Mouse (Mus musculus) forebrain, postnatal 0 days (tissue): ENCODE measurements around the gene Tdrd3. TPM values are rescaled to one million over a fixed set of nuclear protein-coding genes. Genes with fewer than 3 reads are reported as not detected.

Experiments used
- ATAC-seq: fragments of 200-750 bp; cut with Nextera tagmentation; 2 replicates; pipeline ENCODE4 v1.8.0; 2017; ENCODE audit warnings: mild to moderate bottlenecking, moderate library complexity
- DNase-seq: peaks from one replicate; pipeline ENCODE4 v3.0.0-alpha.2; 2015
- H3K27ac ChIP-seq: fragments of 300-500 bp; sonication (generic); 2 replicates; pipeline ENCODE4 v1.5.1; 2014; ENCODE audit warnings: low read depth, mild to moderate bottlenecking, antibody characterized with exemption, low read length, moderate library complexity, mixed read lengths
- H3K27me3 ChIP-seq: fragments of 300-500 bp; sonication (generic); 2 replicates; pipeline ENCODE4 v1.6.1; 2014; ENCODE audit warnings: mild to moderate bottlenecking, low read length, mixed read lengths; ENCODE audit not compliant: insufficient read depth
- H3K36me3 ChIP-seq: fragments of 300-500 bp; sonication (generic); 2 replicates; pipeline ENCODE4 v1.6.1; 2014; ENCODE audit warnings: mild to moderate bottlenecking, moderate library complexity; ENCODE audit not compliant: insufficient read depth
- H3K4me1 ChIP-seq: fragments of 300-500 bp; sonication (generic); 2 replicates; pipeline ENCODE4 v1.6.1; 2014; ENCODE audit warnings: antibody characterized with exemption; ENCODE audit not compliant: insufficient read depth
- H3K4me2 ChIP-seq: fragments of 300-500 bp; sonication (generic); 2 replicates; pipeline ENCODE4 v1.6.1; 2014; ENCODE audit warnings: low read depth, mild to moderate bottlenecking, moderate library complexity
- H3K4me3 ChIP-seq: fragments of 300-500 bp; sonication (generic); 2 replicates; pipeline ENCODE4 v1.5.1; 2014; ENCODE audit warnings: low read depth, low read length, mixed read lengths
- H3K9ac ChIP-seq: fragments of 300-500 bp; sonication (generic); 2 replicates; pipeline ENCODE4 v1.6.1; 2014; ENCODE audit warnings: mild to moderate bottlenecking
- H3K9me3 ChIP-seq: fragments of 300-500 bp; sonication (generic); 2 replicates; pipeline ENCODE4 v1.6.1; 2016; ENCODE audit warnings: low read length
- CTCF ChIP-seq: sonication (generic); IDR thresholded peaks from 2 replicates; pipeline ENCODE4 v1.5.1; 2016; ENCODE audit warnings: antibody characterized with exemption, control low read depth, low read depth
- WGBS: fragments of 180-500 bp; shearing (Covaris S2); extraction: QIAGEN DNeasy Blood & Tissue Kit; methylation state at CpG from one replicate; pipeline ENCODE4 v1.1.7; 2014; 5-methylcytosine and 5-hydroxymethylcytosine counted together
- polyA plus RNA-seq: library from polyadenylated mRNA; unstranded; fragments of >200 nt; fragmentation: Nextera tagmentation; extraction: Ambion mirVana; gene quantifications from 2 replicates; pipeline ENCODE4 v1.2.1, GENCODE M21; 2015
- total RNA-seq: library from RNA; depleted of rRNA; stranded (reverse); fragments of >200 nt; gene quantifications from 2 replicates; pipeline ENCODE4 v1.2.3, GENCODE M21; 2014

Tdrd3 gene
- total and polyA plus RNA-seq, 2 experiments from 2014 or later: 40.8 to 45.4 TPM

GRCm38 (mm10) chr14:87582610-87583009, 166.2 kb downstream of the Tdrd3 start:
- no peak for TF ChIP-seq CTCF
- no peaks in the 10 kb centered on the region for H3K36me3 ChIP-seq
- no peaks in the 10 kb centered on the region for H3K9me3 ChIP-seq
- DNase-seq (no peak), ATAC-seq (no peak)
- no peak overlapping the region for H3K27ac ChIP-seq
- H3K27me3 ChIP-seq: no peaks in the 10 kb centered on the region
- no peaks in the 10 kb centered on the region for H3K4me1 ChIP-seq
- 87% methylated on average over 3 of the region's 3 CpGs for WGBS
- no peak overlapping the region for H3K9ac ChIP-seq
- no peak overlapping the region for H3K4me3 ChIP-seq
- no peak overlapping the region for H3K4me2 ChIP-seq
